Mouse (Mus musculus) T-helper 2 cell (primary cell): Measurements from ENCODE around the gene Hes2.

Experiments used
- in situ Hi-C: fragments of 300-600 bp; cut with MboI, MseI; formaldehyde crosslinking; loops from one replicate; pipeline ENCODE4 v1.15.1; 2025; ENCODE audit warnings: high pct_unique_total_duplicates

The Hes2 gene

DNA sequence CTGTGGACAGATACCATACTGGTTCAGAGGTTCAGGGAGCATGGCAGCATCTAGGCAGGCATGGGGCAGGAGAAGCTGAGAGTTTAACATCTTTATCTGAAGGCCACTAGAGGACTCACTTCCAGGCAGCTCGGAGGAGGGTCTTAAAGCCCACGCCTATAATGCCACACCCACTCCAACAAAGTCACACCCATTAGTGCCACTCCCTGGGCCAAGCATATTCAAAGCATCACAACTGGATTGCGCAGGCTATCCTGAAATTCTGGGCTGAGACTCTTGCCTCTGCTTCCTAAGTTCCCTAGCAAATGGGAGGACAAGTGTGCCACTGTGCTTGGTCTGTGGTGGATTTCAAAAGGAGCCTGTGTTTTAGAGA lies 26.5 kb downstream of the Hes2 start:
- in situ Hi-C loops: no loop called here

DNA sequence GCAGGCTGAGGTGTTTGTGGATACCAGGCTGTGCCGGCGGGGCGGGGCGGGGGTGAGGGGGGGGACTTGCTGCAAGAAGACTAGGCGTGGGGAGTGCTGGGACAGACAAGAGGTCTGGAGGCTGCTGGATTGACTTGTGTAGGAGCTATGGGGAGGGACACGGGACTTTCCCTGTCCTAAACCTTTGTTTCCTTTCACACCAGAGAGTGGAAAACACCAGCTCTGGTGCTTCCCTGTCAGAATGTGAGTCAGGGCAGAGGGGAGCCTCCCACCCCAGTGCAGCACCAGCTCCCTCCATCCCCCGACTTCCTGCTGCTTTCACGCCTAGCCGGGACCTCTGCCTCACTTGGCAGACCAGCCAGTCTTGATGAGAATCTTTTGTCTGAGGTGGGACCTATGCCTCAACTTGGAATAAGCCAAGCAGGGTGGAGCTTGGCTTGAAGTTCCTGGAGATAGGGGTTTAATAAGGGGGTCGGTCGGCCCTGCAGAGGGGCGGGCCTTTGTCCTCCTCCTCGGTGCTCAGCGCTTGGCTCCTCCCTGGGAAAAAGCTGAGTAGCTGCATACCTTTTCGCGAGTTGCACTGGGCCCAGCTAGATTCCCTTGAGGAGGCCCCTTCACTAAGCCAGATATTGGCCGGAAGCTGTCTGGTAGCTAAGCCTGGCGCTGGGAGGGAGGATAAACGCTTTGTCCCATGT lies 27.0 kb downstream of the Hes2 start:
- in situ Hi-C loops: no loop called here

GRCm38 (mm10) chr4:152186205-152187082 lies 27.8 kb downstream of the Hes2 start:
- in situ Hi-C loops: no loop called here

DNA sequence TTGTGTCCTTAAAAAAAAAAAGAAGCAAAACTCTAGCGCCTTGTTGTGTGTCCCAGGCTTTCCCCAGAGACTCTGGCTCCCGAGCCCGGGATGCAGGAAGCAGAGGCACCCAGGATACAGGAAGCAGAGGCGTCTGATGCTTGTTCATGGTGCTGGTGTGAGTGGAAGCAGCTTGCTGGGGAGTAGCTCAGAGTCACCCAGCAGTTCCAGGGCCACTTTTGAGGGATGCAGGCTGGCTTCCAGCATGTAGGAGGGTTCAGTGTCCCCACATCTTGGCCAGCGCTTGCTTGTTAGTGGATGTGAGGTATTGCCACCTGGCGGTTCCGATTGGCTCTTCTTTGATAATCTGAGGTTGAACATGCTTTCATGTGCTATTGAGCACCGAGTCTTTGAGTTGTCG lies 28.5 kb downstream of the Hes2 start:
- in situ Hi-C loops: no loop called here

DNA sequence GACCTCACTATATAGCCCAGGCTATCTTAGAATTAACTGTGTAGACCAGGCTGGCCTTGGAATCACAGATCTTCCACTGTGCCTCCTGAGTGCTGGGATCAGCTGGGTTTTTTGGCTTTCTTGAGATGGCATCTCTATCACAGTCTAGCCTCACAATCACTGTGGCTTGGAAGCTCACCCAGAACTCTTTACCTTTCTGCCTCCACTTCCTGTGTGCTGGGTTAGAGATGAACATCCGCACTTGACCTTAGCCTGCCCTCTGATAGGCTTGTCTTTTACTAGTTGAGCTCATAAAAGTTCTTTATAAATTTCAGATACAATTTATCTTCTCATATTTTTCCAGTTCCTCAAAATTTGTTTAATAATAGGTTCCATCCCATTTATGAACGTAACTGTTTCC lies 30.0 kb downstream of the Hes2 start:
- in situ Hi-C loops: no loop called here

- in situ Hi-C loops: no loop called here
These were observed 30.4 kb downstream of the Hes2 start for GRCm38 (mm10) chr4:152189071-152189470.

DNA sequence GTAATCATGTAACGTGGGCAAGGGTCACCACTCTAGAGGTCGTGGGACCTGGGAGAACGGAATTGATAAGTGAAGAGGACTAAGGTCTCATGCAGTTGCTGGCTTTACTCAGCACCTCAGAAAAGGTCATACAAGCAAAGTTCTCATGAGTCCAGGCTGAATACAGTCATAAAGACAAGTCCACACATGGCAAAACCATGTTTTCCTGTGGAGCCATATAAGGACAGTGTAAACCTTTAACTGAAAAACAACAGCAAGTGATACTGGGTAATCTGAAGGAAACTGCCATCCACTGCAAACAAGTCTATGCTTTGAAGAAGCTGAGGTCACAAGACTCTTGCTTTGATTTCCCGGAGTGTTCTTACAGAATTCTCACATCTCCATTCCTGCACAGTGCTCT lies 31.0 kb downstream of the Hes2 start:
- in situ Hi-C loops: no loop called here

DNA sequence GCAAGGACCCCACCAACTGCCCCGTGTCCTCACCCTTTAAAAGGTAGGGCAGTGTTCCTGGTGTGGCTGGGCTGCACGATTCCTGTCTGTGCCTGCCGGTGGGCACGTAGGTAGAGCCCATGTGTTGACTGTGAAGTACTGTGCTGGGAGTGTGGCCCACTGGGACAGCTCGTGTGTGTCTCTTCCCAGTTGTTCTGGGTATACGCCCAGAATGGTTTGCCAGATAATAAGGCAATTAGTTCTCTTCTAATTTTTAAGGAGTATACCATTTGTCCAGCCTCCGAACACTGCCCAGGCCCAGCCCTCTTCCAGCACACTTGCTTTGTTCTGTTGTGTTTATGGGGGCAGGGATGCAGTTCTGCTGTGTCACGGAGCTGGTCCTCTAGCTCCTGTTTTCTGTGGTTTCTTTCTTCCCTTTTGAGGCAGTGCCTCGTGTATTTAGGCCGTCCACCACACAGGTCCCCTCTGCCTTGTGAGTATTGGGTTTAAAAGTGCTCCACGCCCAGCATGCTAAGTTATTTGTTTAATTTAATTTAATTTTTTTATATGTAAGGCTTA lies 31.5 kb downstream of the Hes2 start:
- in situ Hi-C loops: no loop called here

GRCm38 (mm10) chr4:152190701-152191100 lies 32.0 kb downstream of the Hes2 start:
- in situ Hi-C loops: no loop called here

- in situ Hi-C loops: no loop called here
These were observed 33.9 kb downstream of the Hes2 start for GRCm38 (mm10) chr4:152192569-152192968.

GRCm38 (mm10) chr4:152194476-152195175 lies 36.0 kb downstream of the Hes2 start:
- in situ Hi-C loops: no loop called here

GRCm38 (mm10) chr4:152196276-152196675 lies 37.6 kb downstream of the Hes2 start:
- in situ Hi-C loops: no loop called here

DNA sequence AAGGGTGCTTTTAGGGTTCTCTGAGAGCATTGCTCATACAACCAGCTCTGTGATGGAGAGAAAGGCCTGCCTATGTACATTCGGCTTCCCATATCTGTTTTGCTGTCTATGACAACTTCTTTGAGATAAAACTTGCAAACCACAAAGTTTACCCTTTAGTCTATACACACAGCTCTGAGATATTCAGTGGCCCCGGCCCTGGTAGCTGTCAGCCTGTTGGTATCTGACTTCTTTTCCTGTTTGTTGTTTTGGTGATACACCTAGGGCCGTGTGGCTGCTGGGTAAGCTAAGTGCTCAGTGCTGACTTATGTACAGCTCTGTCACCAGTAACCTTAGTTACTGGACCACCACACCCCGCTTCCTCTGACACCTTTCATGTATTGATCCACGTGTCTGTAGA lies 38.9 kb downstream of the Hes2 start:
- in situ Hi-C loops: no loop called here

DNA sequence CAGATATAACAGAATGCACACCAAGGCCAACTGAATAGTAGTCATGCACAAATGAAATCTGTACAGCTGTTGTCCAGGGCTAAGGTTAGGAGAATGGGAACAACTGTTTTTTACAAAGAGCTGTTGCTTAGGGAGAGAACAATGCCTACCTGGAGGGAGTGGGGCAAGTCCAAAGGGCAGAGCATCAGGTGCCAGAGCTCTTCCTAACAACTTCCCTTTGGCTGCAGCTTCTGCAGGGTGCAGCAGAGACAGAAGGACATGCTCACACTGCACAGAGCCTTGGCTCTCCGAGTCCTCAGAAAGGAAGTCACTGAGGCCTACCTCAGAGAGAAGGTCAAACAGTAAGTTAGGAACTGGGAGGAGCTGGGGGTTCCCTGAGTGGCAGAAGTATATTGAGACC lies 41.0 kb downstream of the Hes2 start:
- in situ Hi-C loops: no loop called here

GRCm38 (mm10) chr4:152201492-152201891 lies 42.8 kb downstream of the Hes2 start:
- in situ Hi-C loops: no loop called here

GRCm38 (mm10) chr4:152202418-152202817 lies 43.8 kb downstream of the Hes2 start:
- in situ Hi-C loops: no loop called here

- in situ Hi-C loops: no loop called here
These were observed 44.2 kb downstream of the Hes2 start for GRCm38 (mm10) chr4:152202905-152203304.

GRCm38 (mm10) chr4:152204663-152205062 lies 46.0 kb downstream of the Hes2 start:
- in situ Hi-C loops: no loop called here

DNA sequence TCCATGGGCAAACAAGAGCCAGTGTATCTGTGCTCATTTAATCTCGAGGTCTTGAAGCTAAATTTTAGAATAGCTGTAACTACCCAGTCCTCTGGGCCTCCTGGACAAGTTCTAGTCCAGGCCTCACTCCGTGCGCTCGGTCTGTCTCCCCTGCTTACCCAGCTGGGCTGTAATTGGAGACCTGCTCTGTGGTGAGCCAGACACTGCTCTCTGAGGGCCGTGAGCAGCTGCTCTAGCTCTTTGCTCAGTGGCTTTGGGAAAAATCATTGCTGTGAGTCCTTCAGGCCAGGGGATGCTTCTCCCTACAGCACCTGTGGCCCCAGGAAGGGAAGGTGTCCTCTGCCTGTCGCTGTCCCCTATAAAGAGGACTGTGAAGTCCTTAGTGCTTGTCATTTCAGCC lies 47.5 kb downstream of the Hes2 start:
- in situ Hi-C loops: no loop called here

DNA sequence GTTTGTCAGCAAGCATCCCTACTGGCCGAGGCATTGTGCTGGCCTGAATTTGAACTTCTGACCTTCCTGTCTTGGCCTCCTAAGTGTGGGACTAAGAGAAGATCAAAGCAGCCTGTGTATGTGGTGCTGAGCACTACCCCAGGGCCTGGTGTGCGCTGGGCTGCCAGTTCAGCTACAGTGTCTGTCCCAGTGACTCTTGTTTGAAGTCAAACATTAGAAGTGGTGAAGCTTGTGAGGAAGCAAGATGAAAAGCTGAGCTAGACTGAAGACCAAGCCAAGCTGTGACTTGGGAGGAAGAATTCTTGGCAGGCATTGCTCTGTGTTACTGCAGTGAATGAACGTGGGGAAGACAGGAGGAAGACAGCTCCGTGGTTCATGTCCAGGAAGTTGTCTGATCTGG lies 51.0 kb downstream of the Hes2 start:
- in situ Hi-C loops: no loop called here
